Mouse (Mus musculus): ENCODE measurements around the gene Tnc. TPM values are rescaled to one million over a fixed set of nuclear protein-coding genes. Genes with fewer than 3 reads are reported as not detected.

Tnc gene
- 4.3 and 4.5 TPM in 2 replicates for polyA plus RNA-seq (2014; fragmentation: Nextera tagmentation; extraction: Ambion mirVana)

GRCm38 (mm10) chr4:64046831-64047493 lies at the start of gene Tnc:
Tnc (minus strand) TSS chr4:64047015.
- ATAC-seq (ENCODE audit: low FRiP score): peak; percentile 71

GRCm38 (mm10) chr4:64094221-64094620 lies 47.4 kb upstream of the Tnc start:
- DNase-seq (ENCODE audit: low spot score) (no peak), ATAC-seq (ENCODE audit: low FRiP score) (no peak)
- H3K4me3 ChIP-seq (ENCODE audit: low read depth, low read length): no peak overlapping the region
- 87% methylated on average over 5 of the region's 5 CpGs for WGBS
- no peaks in the 10 kb centered on the region for H3K4me1 ChIP-seq (replicated peaks; ENCODE audit: control insufficient read depth, insufficient read depth, low read length)
- no peaks in the 10 kb centered on the region for H3K9me3 ChIP-seq (ENCODE audit: control insufficient read depth, low read length)
- H3K4me2 ChIP-seq (replicated peaks; ENCODE audit: low read depth, low read length): no peak overlapping the region
- H3K27ac ChIP-seq (ENCODE audit: low read depth, low read length): no peak overlapping the region
- no peaks in the 10 kb centered on the region; the same call in 1 of the 2 replicates for H3K27me3 ChIP-seq (ENCODE audit: control insufficient read depth, insufficient read depth, low read length)
- H3K9ac ChIP-seq (ENCODE audit: low read depth, low read length): no peak overlapping the region
- H3K36me3 ChIP-seq (ENCODE audit: control insufficient read depth, insufficient read depth, low read length): no peaks in the 10 kb centered on the region

More at GRCm38 (mm10) chr4:64046831-64047493, at the start of gene Tnc:
- Histone ChIP-seq H3K4me2 (replicated peaks; ENCODE audit: low read depth, low read length) (peak within 1 kb of the TSS; percentile 52), H3K27ac (ENCODE audit: low read depth, low read length) (no peak within 1 kb of the TSS), H3K27me3 (ENCODE audit: control insufficient read depth, insufficient read depth, low read length) (peaks cover 7% of the 10 kb centered on the region; the same call in 1 of the 2 replicates), H3K9ac (ENCODE audit: low read depth, low read length) (peak within 1 kb of the TSS; percentile 29; the same call in 1 of the 2 replicates), H3K9me3 (ENCODE audit: control insufficient read depth, low read length) (no peaks in the 10 kb centered on the region), H3K36me3 (ENCODE audit: control insufficient read depth, insufficient read depth, low read length) (no peaks in the 10 kb centered on the region), H3K4me1 (replicated peaks; ENCODE audit: control insufficient read depth, insufficient read depth, low read length) (no peaks in the 10 kb centered on the region), H3K4me3 (ENCODE audit: low read depth, low read length) (peak within 1 kb of the TSS; percentile 22; the same call in 1 of the 2 replicates)
- WGBS: under 1% methylated on average over 26 of the region's 26 CpGs
- peak; percentile 44 for DNase-seq (ENCODE audit: low spot score)

- ATAC-seq (ENCODE audit: low FRiP score): no peak
Observed at GRCm38 (mm10) chr4:64092857-64093256, 46.0 kb upstream of the Tnc start.

GRCm38 (mm10) chr4:64089378-64089777 lies 42.6 kb upstream of the Tnc start:
- H3K4me2 ChIP-seq (replicated peaks; ENCODE audit: low read depth, low read length): no peak overlapping the region
- no peaks in the 10 kb centered on the region for H3K36me3 ChIP-seq (ENCODE audit: control insufficient read depth, insufficient read depth, low read length)
- H3K9ac ChIP-seq (ENCODE audit: low read depth, low read length): no peak overlapping the region
- DNase-seq (ENCODE audit: low spot score) (no peak), ATAC-seq (ENCODE audit: low FRiP score) (no peak)
- no peaks in the 10 kb centered on the region; the same call in 1 of the 2 replicates for H3K27me3 ChIP-seq (ENCODE audit: control insufficient read depth, insufficient read depth, low read length)
- H3K4me1 ChIP-seq (replicated peaks; ENCODE audit: control insufficient read depth, insufficient read depth, low read length): no peaks in the 10 kb centered on the region
- no peak overlapping the region for H3K4me3 ChIP-seq (ENCODE audit: low read depth, low read length)
- H3K9me3 ChIP-seq (ENCODE audit: control insufficient read depth, low read length): no peaks in the 10 kb centered on the region
- H3K27ac ChIP-seq (ENCODE audit: low read depth, low read length): no peak overlapping the region
- 80% methylated on average over 2 of the region's 2 CpGs for WGBS

More at GRCm38 (mm10) chr4:64092857-64093256, 46.0 kb upstream of the Tnc start:
- H3K4me3 ChIP-seq (ENCODE audit: low read depth, low read length): no peak overlapping the region
- no peaks in the 10 kb centered on the region for H3K36me3 ChIP-seq (ENCODE audit: control insufficient read depth, insufficient read depth, low read length)
- no peaks in the 10 kb centered on the region; the same call in 1 of the 2 replicates for H3K27me3 ChIP-seq (ENCODE audit: control insufficient read depth, insufficient read depth, low read length)
- no peaks in the 10 kb centered on the region for H3K9me3 ChIP-seq (ENCODE audit: control insufficient read depth, low read length)
- no peaks in the 10 kb centered on the region for H3K4me1 ChIP-seq (replicated peaks; ENCODE audit: control insufficient read depth, insufficient read depth, low read length)
- no peak overlapping the region for H3K9ac ChIP-seq (ENCODE audit: low read depth, low read length)
- H3K27ac ChIP-seq (ENCODE audit: low read depth, low read length): no peak overlapping the region
- no peak overlapping the region for H3K4me2 ChIP-seq (replicated peaks; ENCODE audit: low read depth, low read length)
- WGBS: 74% methylated on average over 1 of the region's 1 CpGs
- no peak for DNase-seq (ENCODE audit: low spot score)

GRCm38 (mm10) chr4:64087675-64088074 lies 40.9 kb upstream of the Tnc start:
- Histone ChIP-seq H3K9ac (ENCODE audit: low read depth, low read length) (no peak overlapping the region), H3K4me3 (ENCODE audit: low read depth, low read length) (no peak overlapping the region), H3K27me3 (ENCODE audit: control insufficient read depth, insufficient read depth, low read length) (no peaks in the 10 kb centered on the region), H3K4me2 (replicated peaks; ENCODE audit: low read depth, low read length) (no peak overlapping the region), H3K36me3 (ENCODE audit: control insufficient read depth, insufficient read depth, low read length) (no peaks in the 10 kb centered on the region), H3K27ac (ENCODE audit: low read depth, low read length) (no peak overlapping the region), H3K9me3 (ENCODE audit: control insufficient read depth, low read length) (no peaks in the 10 kb centered on the region), H3K4me1 (replicated peaks; ENCODE audit: control insufficient read depth, insufficient read depth, low read length) (no peaks in the 10 kb centered on the region)
- no peak for ATAC-seq (ENCODE audit: low FRiP score)
- DNase-seq (ENCODE audit: low spot score): no peak
- 92% methylated on average over 2 of the region's 2 CpGs for WGBS

GRCm38 (mm10) chr4:64085993-64086567 lies 39.3 kb upstream of the Tnc start:
- H3K9me3 ChIP-seq (ENCODE audit: control insufficient read depth, low read length): no peaks in the 10 kb centered on the region
- H3K36me3 ChIP-seq (ENCODE audit: control insufficient read depth, insufficient read depth, low read length): no peaks in the 10 kb centered on the region
- H3K4me3 ChIP-seq (ENCODE audit: low read depth, low read length): no peak overlapping the region
- H3K27me3 ChIP-seq (ENCODE audit: control insufficient read depth, insufficient read depth, low read length): no peaks in the 10 kb centered on the region
- no peaks in the 10 kb centered on the region for H3K4me1 ChIP-seq (replicated peaks; ENCODE audit: control insufficient read depth, insufficient read depth, low read length)
- DNase-seq (ENCODE audit: low spot score): no peak
- 97% methylated on average over 1 of the region's 1 CpGs for WGBS
- H3K4me2 ChIP-seq (replicated peaks; ENCODE audit: low read depth, low read length): no peak overlapping the region
- no peak overlapping the region for H3K9ac ChIP-seq (ENCODE audit: low read depth, low read length)
- no peak overlapping the region for H3K27ac ChIP-seq (ENCODE audit: low read depth, low read length)
- no peak for ATAC-seq (ENCODE audit: low FRiP score)

- H3K36me3 ChIP-seq (ENCODE audit: control insufficient read depth, insufficient read depth, low read length): no peaks in the 10 kb centered on the region
- no peak overlapping the region for H3K4me3 ChIP-seq (ENCODE audit: low read depth, low read length)
- ATAC-seq (ENCODE audit: low FRiP score) (no peak), DNase-seq (ENCODE audit: low spot score) (no peak)
- H3K4me2 ChIP-seq (replicated peaks; ENCODE audit: low read depth, low read length): no peak overlapping the region
- WGBS: 70% methylated on average over 5 of the region's 5 CpGs
- H3K9me3 ChIP-seq (ENCODE audit: control insufficient read depth, low read length): no peaks in the 10 kb centered on the region
- no peaks in the 10 kb centered on the region for H3K27me3 ChIP-seq (ENCODE audit: control insufficient read depth, insufficient read depth, low read length)
- no peak overlapping the region for H3K27ac ChIP-seq (ENCODE audit: low read depth, low read length)
- H3K9ac ChIP-seq (ENCODE audit: low read depth, low read length): no peak overlapping the region
- no peaks in the 10 kb centered on the region for H3K4me1 ChIP-seq (replicated peaks; ENCODE audit: control insufficient read depth, insufficient read depth, low read length)
Observed at GRCm38 (mm10) chr4:64083858-64084257, 37.0 kb upstream of the Tnc start.

GRCm38 (mm10) chr4:64078029-64078619 lies 31.3 kb upstream of the Tnc start:
- no peaks in the 10 kb centered on the region for H3K9me3 ChIP-seq (ENCODE audit: control insufficient read depth, low read length)
- no peak overlapping the region for H3K27ac ChIP-seq (ENCODE audit: low read depth, low read length)
- no peak overlapping the region for H3K4me2 ChIP-seq (replicated peaks; ENCODE audit: low read depth, low read length)
- ATAC-seq (ENCODE audit: low FRiP score) (no peak), DNase-seq (ENCODE audit: low spot score) (no peak)
- H3K27me3 ChIP-seq (ENCODE audit: control insufficient read depth, insufficient read depth, low read length): no peaks in the 10 kb centered on the region
- H3K4me3 ChIP-seq (ENCODE audit: low read depth, low read length): no peak overlapping the region
- no peaks in the 10 kb centered on the region for H3K4me1 ChIP-seq (replicated peaks; ENCODE audit: control insufficient read depth, insufficient read depth, low read length)
- H3K9ac ChIP-seq (ENCODE audit: low read depth, low read length): no peak overlapping the region
- WGBS: 91% methylated on average over 2 of the region's 2 CpGs
- no peaks in the 10 kb centered on the region for H3K36me3 ChIP-seq (ENCODE audit: control insufficient read depth, insufficient read depth, low read length)

All from hindbrain, embryonic 11.5 days (tissue).